Comparison of ENCODE assay signal across 16 mouse cellular contexts in genomic region chrX:169337559-169337958, GRCm38 (mm10).
"Had no signal": no experiment of that assay in that cellular context is flagged by ENCODE, and none has a peak within 500 bp of the region (broad histone marks: within the 10 kb centered on the region; RNA-seq: fewer than 3 reads in every experiment).

No protein-coding gene starts in this region.

- DNase-seq: retina, postnatal 1 day; right cerebral cortex, adult 18-20 months; right cerebral cortex, postnatal 14 days; right cerebral cortex, postnatal 25 days; right cerebral cortex, postnatal 4 days; spleen, adult 18-20 months; thymus, adult 18-20 months; thymus, adult 2 months; thymus, postnatal 14 days; thymus, postnatal 25 days; thymus, postnatal 36 days; thymus, postnatal 4 days had no signal

- H3K27ac ChIP-seq: neural tube, embryonic 13.5 days; neural tube, embryonic 15.5 days; stomach, embryonic 15.5 days; stomach, postnatal 0 days had no signal

- H3K27me3 ChIP-seq: neural tube, embryonic 15.5 days; stomach, embryonic 15.5 days had no signal

- H3K4me1 ChIP-seq: neural tube, embryonic 13.5 days; neural tube, embryonic 15.5 days; stomach, embryonic 15.5 days had no signal

- H3K4me3 ChIP-seq: neural tube, embryonic 13.5 days; neural tube, embryonic 15.5 days; stomach, embryonic 15.5 days had no signal

- H3K9ac ChIP-seq: neural tube, embryonic 13.5 days; neural tube, embryonic 15.5 days; stomach, embryonic 15.5 days had no signal

- H3K36me3 ChIP-seq: neural tube, embryonic 13.5 days; neural tube, embryonic 15.5 days; stomach, embryonic 15.5 days had no signal

- H3K9me3 ChIP-seq: neural tube, embryonic 13.5 days; neural tube, embryonic 15.5 days; stomach, embryonic 15.5 days had no signal
